Mouse (Mus musculus) kidney, postnatal 25 days (tissue): ENCODE results near the gene Pes1.
"Not testable (repeated sequence)": the region's sequence is repeated elsewhere in the genome, so short reads cannot be mapped to it uniquely, and the experiment has no call there.

Source experiments
- DNase-seq, 2 experiments: peaks; one replicate each; pipeline ENCODE4 v3.0.0; 2021; ENCODE audit warnings: mixed read lengths in 2 of 2

Pes1 gene

GRCm38 (mm10) chr11:4012616-4013015 lies 48.8 kb downstream of the Pes1 start:
- DNase-seq, result no peak

GRCm38 (mm10) chr11:4015796-4016195 lies 52.0 kb downstream of the Pes1 start:
- DNase-seq, result not testable (repeated sequence)

- DNase-seq, result not testable (repeated sequence)
Measured at GRCm38 (mm10) chr11:4022111-4022510, 58.3 kb downstream of the Pes1 start.

GRCm38 (mm10) chr11:4023321-4023720 lies 59.5 kb downstream of the Pes1 start:
- DNase-seq, result no peak

- no peak for DNase-seq
Measured at GRCm38 (mm10) chr11:4027066-4027465, 63.3 kb downstream of the Pes1 start.

- DNase-seq, result no peak
Measured at GRCm38 (mm10) chr11:4027561-4028334, 64.0 kb downstream of the Pes1 start.

- no peak for DNase-seq
Measured at GRCm38 (mm10) chr11:4029343-4029742, 65.6 kb downstream of the Pes1 start.
